Mouse (Mus musculus): ENCODE results near the gene Atxn1.

The Atxn1 gene

DNA sequence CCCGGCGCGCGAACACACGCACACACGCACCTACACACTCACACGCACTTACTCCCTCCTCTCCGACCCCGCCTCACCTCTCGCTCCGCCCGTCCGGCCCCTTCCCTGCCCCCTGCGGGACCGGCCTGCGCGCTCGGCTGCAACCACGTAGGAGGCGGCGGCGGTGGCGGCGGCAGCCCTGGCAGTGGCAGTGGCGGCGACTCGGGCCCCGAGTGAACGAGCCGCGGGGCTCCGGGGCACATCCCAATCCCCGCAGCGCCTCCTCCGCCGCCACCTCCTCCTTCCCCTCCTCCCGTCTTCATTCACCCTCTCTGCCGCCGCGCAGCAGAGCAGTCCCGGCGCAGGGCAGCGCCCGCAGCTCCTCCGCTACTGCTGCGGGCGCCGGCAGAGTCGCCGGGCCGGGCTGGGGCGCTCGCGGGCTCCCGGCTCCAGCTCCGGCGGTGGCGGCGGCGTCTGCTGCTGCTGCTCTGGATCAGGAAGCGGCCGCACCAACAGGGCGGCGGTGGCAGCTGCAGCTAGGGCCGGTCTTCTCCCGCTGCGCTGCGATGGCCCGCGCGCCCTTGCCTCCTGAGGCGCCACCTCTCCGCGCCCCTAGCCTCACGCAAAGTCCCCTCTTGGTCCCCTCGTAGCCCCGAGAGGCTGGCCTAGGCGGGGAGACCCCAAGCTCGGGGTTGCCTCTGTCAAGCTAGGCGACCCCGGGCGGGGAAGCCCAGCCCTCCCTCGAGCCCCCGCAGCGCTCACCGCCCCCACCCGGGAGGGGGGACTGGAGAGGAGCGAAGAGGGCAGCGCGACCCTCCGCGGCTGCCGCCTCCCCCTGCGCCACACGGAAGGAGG lies 1.1 kb downstream of the Atxn1 start:
- peak; percentile 57 for DNase-seq (ENCODE audit: low read depth, low spot score)

DNA sequence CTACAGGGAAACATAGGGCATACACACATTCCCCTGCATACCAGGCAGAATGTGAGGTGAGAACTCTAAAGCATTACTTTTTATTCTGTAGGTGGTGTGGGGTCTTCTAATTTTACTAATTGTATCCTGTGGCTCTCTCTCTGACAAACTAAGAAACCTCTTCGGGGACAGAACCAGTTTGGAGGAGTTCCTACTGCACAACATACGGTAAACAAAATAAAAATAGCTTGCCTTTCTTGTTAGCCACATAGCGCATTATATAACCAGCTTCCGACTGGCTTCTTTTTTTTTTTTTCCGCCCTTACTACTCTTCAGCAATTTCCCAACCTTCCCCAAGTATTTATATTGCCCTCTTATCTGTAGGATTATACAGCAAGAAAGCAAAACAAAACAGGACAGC lies 2.0 kb downstream of the Atxn1 start:
- peak; percentile 32 for DNase-seq (ENCODE audit: low read depth, low spot score)

DNA sequence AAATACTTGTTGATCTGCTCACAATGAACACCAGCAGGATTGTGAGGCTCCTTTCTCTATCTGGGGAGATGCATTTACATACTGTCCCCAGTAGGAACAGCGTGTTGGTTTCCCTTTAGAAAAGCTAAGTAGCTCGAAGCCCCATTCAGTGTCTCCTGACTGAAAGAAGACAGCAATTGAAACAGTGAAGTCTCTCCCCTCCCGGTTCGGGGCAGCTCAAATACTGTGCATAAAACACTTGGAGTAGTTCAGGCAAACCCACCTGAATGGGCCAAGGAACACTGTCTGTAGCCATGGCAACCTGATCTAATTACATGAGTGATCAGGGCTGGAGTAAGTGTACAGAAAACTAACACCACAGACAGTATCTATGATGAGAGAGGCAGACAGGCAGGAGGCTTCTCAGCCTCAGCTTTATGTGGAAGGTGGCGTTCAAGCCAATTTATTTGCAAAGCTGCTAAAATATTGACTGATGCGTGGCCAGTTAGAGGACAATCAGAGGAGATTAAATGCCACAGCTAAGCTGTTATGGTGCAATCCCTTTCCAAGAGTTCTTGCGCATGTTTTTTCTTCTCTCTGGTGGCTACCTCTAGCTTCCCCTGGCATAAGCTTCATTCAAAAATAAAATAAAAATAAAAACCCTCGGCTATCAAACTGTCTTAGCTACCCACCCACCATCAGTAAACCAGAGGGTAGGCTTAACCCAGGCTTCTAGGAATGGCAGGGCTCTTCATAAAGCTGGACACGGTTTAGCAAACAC lies 2.8 kb downstream of the Atxn1 start:
- DNase-seq (ENCODE audit: low read depth, low spot score) = peak; percentile 54

DNA sequence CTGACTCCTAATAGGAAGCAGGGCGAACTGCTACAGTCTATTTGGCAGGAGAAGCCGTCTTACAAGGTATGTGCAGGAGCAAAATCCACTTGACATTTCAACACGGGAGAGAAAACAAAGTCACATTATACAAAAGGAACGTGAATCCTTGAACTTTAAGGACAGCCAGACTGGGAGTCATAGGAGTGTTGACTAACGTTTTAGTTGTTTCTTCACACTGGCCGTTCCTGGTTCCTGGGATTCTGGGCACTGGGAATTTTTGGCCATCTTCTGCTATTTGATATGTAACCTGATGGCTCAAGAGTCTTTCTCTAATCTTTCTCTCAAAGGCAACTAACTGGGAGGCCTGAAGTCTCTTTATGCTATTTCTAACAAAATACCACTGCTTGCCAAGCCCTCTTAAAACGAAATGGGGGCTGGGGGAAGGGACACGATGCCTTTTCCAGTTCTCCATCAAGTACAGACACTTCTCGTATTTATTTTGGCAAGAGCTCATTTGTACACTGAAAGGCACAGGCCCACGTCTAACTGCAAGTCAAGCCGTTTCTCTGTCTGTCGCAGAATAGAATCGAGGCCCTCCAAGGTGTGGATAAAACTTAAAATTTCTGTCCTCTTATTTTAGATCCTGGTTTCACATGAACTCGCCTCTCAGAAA lies 4.4 kb downstream of the Atxn1 start:
- no peak for DNase-seq (ENCODE audit: low read depth, low spot score)

DNA sequence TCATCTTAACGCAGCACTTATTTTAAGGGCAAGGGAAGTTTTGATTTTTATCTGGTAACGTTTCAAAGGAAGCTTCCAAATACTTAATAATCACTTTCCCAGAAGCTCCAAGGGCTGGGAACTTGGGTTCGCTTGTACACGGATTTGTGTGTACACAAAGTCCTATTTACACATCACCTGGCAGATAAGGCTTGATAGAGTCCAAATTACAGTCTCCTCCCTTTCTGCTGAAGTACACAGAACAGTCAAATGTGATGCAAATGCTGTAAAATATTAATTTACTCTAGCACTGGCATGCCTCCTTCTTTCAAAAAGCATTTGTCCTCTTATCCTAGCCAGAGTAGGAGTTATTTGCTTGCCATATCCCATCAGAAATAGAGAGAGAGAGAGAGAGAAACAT lies 6.5 kb downstream of the Atxn1 start:
- no peak for DNase-seq (ENCODE audit: low read depth, low spot score)

DNA sequence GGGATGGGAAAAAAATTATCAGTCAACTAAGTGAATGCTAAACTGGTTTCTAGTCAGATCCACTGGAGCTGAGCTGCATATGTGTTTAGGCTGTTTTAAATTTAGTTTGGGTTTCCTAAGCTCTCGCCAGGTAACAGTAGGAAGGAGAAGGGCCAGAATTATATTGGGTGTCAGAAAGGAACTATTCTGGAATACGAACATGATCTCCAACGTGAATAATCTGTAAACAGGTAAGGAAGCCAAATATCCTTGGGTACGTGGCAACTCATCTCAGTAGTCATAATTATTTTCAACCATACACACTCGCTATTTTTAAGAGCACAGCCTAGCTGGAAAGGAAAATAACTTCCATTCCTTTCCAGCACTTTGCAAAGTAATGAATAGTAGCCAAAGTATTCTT lies 7.2 kb downstream of the Atxn1 start:
- DNase-seq (ENCODE audit: low read depth, low spot score) = no peak

DNA sequence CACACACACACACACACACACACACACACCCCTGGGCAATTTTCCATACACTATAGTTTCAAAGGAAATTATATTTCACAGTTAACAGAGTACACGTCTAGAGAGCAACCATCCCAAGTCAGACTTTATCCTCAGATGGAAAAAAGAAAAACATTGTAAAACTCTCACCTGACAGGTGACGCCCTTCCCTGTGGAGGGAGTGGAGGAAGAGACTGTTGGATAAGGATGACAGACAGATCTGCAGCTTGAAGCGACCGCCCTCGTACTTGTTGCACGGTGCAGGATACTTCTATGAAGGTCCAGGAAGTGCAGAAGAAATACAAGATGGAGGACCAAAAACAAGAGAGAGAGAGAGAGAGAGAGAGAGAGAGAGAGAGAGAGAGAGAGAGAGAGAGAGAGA lies 8.5 kb downstream of the Atxn1 start:
- DNase-seq (ENCODE audit: low read depth, low spot score) = no peak

DNA sequence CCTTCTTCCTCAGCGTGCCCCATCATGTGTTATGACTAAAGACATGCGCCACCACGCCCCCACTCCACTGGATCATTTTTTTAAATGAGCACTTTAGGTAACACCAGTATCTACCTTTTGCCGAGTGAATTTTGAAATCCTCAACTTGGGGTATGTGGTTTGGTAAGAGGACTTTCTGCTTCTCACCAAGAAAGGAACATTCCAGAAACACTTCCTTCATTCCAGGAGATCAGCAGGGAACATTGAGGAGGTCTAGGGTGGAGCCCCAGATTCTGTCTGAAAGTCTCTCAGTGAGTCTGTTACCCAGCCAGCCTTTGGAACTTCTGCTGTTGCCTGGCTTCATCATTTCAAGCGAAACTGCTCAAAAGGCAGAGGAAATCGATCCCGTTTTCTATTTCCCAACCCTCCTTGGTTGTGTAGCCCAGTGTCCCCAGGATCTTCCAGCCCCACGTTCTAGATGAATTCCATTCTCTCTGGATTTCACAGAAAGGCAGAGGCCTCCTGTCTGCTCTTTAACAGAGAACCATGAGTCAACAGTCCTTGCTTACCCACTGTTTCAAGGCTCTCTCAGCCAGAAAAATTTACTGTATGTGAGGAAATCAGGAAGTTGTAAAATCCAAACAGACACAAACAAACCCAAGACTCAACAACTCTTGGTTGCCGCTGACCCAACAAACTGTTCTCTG lies 9.3 kb downstream of the Atxn1 start:
- no peak for DNase-seq (ENCODE audit: low read depth, low spot score)

DNA sequence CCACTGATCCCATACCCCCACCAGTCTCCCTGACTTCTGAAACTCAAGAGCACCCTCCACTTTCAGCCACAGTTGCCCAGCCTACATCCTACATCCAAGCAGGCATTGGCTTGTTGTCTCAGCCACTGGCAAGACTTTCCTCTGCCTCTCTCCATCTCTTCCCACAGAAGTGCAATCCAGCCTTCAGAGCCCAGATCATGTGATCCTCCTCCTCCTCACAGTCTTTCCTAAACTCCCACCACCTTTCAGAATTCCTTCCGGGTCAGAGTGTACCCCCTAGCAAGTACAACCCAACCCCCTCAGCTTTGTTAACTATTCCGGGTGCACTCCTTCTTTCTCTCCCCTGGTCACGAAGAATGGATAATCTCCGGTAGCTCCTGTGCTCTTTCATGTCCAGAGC lies 11.7 kb downstream of the Atxn1 start:
- DNase-seq (ENCODE audit: low read depth, low spot score) = no peak

DNA sequence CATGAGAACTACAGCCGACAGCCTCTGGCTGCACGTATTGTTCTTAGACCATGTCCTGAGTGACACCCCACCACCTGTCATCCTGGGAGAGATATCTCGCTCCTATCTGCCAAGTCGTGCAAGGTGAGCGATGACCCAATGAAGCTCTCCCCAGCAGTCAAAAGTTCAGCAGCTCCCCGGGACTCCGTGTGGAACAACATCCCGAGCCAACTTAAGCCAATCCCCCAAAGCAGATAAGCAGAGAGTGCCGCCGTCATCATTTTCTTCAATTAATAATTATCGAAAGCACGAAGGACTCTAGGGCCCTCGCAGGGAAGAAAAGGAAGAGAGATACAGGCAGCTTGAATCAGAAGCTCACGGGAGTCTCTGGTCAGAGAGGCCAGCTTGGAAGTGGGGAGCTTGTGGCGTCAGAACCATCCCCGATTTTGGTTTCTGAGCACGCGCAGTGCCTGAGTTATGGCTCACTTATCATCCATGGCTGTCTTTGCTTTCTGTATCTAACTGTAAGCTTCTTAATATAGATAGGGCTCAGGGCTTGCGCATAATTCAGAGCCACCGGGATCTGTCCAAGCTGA lies 13.7 kb downstream of the Atxn1 start:
- no peak for DNase-seq (ENCODE audit: low read depth, low spot score)

DNA sequence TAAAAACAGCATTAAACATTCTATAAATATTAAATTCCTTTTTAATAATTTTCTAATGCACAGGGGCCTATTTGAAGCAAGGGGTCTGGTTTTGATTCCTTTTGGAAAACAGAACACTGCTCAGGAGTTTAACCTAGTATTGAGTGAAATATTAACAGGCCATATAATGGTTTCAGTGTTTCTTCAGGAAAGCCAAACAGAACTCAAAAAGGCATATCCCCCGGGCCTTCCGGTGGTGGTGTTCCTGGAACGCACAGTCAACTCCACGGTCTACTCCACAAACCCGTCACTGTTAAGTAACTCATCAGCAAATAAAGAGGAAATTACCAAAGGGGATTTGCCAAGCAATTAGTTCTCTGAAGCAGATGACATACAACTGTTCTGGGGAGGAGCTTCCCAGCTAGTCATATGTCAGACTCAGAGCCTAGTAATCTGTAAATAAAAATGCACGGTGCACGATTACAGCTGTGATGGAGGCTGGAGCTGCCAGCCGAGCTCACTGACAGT lies 14.4 kb downstream of the Atxn1 start:
- no peak for DNase-seq (ENCODE audit: low read depth, low spot score)

DNA sequence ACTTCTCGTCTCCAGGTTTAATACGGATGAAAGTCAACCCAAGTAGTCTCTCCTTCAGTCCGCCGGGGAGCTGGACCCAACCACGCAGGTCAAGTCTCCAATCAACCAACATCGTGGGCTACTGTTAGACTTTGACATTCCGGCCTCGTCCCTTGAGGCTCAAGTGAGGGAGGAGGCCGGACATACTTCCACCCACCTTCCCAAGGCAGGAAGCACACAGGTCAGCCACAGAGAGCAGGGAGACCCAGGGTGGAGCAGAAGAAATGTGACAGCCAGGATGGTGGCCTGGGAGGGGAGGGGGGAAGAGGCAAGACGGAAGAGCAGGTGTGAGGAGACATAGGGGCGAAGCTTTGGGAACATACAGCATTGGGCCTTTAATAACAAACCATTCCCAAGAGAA lies 18.7 kb downstream of the Atxn1 start:
- DNase-seq (ENCODE audit: low read depth, low spot score) = no peak

DNA sequence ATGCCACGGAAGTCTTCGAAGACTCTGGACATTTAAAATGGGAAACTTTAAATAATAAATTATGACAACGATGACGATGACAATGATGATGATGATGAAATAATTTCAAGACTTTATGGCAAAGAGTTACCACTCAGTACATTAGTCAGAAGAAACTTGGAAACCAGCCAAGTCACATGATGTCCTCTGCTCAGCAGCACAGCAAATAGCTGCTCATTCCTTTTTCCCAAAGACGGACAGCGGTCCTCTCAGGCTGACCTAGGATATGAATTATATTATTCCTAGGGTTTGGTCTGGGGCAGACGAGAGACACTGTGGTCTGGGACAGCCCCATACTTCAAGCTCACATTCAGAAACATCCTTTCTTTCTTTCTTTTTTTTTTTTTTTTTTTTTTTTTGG lies 22.5 kb downstream of the Atxn1 start:
- peak; percentile 47 for DNase-seq (ENCODE audit: low read depth, low spot score)

DNA sequence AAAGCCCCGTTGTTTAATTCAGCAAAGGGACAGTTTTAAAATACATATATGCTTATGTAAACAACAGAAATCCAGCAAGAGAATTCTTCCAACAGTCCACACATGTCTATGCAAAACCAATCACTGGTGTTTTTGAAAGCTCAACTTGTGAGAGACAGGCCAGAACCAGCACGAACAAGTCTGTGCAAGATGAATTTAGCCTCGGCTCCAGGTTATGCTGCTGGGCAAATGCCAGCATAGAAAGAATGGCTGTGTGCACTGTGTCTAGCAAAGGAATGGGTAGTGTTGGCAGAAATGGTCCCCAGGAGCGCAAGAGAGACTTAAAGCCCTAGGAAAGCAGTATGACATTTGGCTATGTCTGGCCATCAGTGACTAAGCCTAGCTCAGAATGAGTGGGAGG lies 24.1 kb downstream of the Atxn1 start:
- no peak for DNase-seq (ENCODE audit: low read depth, low spot score)

DNA sequence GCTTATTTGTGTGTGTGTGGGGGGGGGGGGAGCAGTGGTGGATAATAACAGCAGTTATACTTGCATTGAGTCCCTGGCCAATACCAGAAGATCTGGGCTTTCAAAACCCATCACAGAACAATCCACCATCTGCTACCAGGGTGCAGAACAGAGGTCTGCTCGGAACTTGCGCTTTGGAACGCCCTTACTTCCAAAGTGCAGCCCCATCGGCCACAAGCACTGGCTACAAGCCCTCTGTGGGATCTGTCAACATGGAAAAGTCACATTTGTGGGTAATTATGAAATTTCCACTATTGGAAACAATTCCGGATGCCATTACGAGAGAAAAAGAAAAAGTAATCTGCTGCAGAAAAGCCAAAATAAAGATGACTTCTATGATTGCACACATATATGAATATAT lies 25.2 kb downstream of the Atxn1 start:
- DNase-seq (ENCODE audit: low read depth, low spot score) = no peak

DNA sequence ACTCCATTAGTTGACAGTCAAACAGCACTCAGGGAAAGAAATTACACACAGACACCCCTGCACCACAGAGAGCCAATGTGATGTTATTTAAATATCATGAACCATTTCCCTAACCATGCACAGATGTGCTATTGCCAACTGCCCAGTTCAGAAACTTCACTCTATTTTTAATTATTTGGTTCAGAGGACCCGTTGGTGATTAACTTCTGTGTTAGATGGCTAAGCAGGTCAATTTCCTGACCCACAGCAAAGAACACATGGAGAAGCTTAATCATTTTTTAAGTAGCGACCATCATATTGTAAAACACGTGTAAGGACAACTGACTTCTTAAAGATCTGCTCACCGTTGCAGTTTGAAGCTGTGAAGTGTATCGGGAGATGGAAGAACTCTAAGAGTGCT lies 26.7 kb downstream of the Atxn1 start:
- DNase-seq (ENCODE audit: low read depth, low spot score) = no peak

DNA sequence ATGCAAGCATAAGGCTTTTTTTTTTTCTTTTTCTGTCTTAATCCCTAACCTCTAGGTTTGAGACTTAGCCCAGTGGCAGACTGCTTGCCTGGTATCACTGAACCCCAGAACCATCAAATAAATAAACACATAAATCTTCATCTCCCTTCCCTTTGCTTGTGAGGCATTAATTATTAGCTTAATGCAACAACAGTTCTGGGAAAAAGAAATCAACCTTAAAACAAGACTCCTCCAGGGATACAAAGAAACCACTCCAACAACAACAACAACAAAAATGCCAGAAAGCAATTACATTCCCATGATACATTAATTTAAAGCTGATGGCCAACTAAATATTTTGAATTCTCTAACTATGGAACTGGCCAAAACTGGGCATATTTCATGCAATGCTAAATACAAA lies 28.0 kb downstream of the Atxn1 start:
- DNase-seq (ENCODE audit: low read depth, low spot score) = no peak

DNA sequence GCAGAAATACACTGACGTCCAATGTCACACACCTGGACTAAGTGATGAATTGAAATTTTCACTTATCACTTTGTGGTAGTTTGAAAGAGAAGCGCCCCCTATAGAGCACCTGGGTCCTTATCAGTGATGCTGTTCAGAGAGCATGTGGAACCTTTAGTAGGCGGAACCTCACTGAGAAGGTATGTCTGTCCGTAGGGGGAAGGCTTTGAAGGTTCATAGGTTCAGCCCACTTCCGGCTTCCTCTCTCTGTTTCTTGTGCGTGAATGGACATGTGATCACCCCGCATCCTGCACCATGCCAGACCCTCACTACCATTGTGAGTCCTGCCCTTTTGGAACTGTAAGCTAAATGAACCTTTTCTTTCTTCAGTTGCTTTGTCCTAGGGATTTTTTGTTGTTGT lies 29.0 kb downstream of the Atxn1 start:
- DNase-seq (ENCODE audit: low read depth, low spot score) = no peak

DNA sequence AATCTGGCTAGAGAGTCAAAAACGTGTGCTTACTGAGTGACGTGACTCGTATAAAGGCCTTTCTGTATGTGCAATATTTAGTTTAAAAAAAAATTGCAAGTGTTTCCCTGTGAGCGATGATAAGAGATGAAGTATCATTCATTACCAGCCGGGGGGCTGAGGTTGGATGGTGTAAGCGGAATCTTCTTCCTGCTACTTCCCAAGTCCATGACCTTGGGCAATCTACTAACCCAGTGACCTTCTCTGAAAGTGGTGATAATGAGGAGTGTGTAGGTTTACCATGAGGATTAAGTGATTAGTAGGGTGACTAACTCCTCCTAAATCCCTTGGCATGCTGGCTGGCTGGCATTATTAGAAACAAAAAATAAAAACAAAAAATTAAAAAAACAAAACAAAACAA lies 30.0 kb downstream of the Atxn1 start:
- no peak for DNase-seq (ENCODE audit: low read depth, low spot score)

DNA sequence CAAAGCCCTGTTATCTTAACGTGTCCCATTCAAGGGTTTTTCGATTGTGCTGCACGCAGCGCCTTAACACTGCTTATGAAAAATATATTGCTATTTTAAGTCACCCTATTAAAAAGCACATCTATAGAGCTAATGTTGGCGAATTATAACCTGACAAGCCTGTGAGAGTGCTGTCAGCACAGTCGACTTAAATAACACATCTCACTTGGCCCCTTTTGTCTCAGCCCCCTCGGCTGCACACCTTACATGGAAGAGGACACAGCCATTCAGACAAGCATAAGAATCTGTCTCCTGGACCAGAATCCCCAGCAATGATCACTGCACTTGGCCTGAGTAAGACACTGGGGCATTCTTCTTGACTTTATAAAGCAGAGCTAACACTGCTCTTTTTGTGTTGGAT lies 30.7 kb downstream of the Atxn1 start:
- DNase-seq (ENCODE audit: low read depth, low spot score) = no peak

DNA sequence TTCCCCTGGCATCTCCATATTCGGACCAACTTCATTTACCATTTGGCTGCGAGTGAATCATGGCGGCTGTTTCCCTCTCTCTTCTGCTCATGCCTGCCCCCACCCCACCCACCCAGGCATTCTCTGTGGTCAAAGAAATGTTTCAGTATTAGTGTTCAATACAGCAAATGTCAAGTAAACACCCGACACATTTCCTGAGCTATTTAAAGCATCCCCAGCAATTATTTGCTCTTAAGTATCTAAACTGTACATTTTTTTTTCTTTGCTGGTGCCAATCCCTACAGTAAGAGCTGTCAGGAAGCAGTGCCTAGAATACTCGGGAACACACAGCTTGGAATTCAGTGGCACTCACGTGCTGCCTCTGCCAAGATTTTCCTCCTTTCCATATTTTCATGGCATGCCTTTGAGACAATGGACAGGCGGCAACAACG lies 32.3 kb downstream of the Atxn1 start:
- no peak for DNase-seq (ENCODE audit: low read depth, low spot score)

DNA sequence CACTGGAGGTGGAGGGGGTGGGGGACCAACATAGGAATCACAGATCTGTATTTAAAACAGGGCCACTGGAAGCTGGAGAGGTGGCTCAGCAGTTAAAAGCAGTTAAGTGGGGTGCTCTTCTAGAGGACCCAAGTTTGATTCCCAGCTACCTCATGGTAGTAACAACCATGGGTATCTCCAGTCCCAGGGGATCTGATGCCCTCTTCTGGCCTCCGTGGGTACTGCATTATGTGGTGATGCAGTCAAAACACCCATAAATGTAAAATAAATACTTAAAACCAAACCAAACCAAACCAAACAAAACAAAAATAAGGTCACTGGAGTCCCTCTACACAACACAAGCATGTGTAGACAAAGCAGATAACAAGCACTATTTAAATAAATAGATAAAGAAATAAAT lies 32.9 kb downstream of the Atxn1 start:
- DNase-seq (ENCODE audit: low read depth, low spot score) = peak; percentile 49
